ENCODE assay signal across 32 mouse cellular contexts in the genomic region with DNA sequence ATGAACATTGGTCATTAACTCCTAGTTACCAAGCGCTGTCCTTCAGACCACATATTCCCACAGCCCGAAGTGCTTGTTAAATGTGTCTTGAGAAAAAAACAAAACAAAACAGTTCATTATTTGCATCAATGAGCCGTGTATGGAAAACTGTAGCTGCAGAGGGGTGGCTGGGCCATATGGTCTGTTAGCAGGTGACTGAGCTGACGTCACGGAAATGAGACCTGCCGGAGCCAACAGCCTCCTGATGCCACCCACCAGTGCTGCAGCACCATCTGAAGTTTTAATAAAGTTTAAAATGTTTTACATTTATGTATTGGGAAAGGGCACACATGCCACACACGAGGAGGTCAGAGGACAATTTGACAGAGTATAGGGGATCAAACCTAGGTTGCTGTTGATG. TPM values are rescaled to one million over a fixed set of nuclear protein-coding genes. Genes with fewer than 3 reads are reported as not detected.
DNase-seq lines count a peak whose midpoint lies in the region; ATAC-seq and TF ChIP-seq lines count a peak whose summit lies in the region.
"Had no signal": no experiment of that assay in that cellular context is flagged by ENCODE, and none has a peak within 500 bp of the region (broad histone marks: within the 10 kb centered on the region; RNA-seq: fewer than 3 reads in every experiment).

No protein-coding gene starts in this region.

- H3K4me3 ChIP-seq in cerebellum, adult 2 months (replicated peaks; ENCODE audit: insufficient read depth, low read depth, low read length): no peak overlapping the region
- no peak overlapping the region for H3K4me3 ChIP-seq in hindbrain, postnatal 0 days (ENCODE audit: low read length)
- H3K4me3 ChIP-seq in hindbrain, embryonic 16.5 days (ENCODE audit: low read length): no peak overlapping the region
- H3K4me3 ChIP-seq: embryonic facial prominence, embryonic 12.5 days; embryonic facial prominence, embryonic 15.5 days; forebrain, embryonic 15.5 days; heart, adult 2 months; heart, embryonic 10.5 days; heart, embryonic 13.5 days; intestine, embryonic 15.5 days had no signal

- TF ChIP-seq CTCF in cerebellum, adult 2 months (IDR thresholded peaks at IDR 0.05; ENCODE audit: borderline replicate concordance, insufficient read depth, low read depth, low read length): no peak
- TF ChIP-seq CTCF in hindbrain, postnatal 0 days (IDR thresholded peaks at IDR 0.05; ENCODE audit: low read depth): no peak

- H3K36me3 ChIP-seq in hindbrain, postnatal 0 days (ENCODE audit: insufficient read depth, low read length): no peaks in the 10 kb centered on the region
- no peaks in the 10 kb centered on the region for H3K36me3 ChIP-seq in hindbrain, embryonic 16.5 days (ENCODE audit: control insufficient read depth, insufficient read depth, low read length)
- H3K36me3 ChIP-seq: embryonic facial prominence, embryonic 12.5 days; embryonic facial prominence, embryonic 15.5 days; forebrain, embryonic 15.5 days; G1E; heart, embryonic 10.5 days; heart, embryonic 13.5 days; intestine, embryonic 15.5 days had no signal

- WGBS in cerebellum, adult 2 months: 38% methylated on average over 7 of the region's 7 CpGs
- WGBS in hindbrain, postnatal 0 days: 80% methylated on average over 7 of the region's 7 CpGs
- 86% methylated on average over 7 of the region's 7 CpGs for WGBS in hindbrain, embryonic 16.5 days

- no peak overlapping the region for H3K27ac ChIP-seq in cerebellum, adult 2 months (ENCODE audit: insufficient read depth, low read length)
- H3K27ac ChIP-seq in hindbrain, postnatal 0 days: no peak overlapping the region
- H3K27ac ChIP-seq in hindbrain, embryonic 16.5 days (ENCODE audit: low read depth, low read length): no peak overlapping the region
- H3K27ac ChIP-seq: embryonic facial prominence, embryonic 12.5 days; embryonic facial prominence, embryonic 15.5 days; forebrain, embryonic 15.5 days; heart, adult 2 months; heart, embryonic 10.5 days; heart, embryonic 13.5 days; hindbrain, embryonic 14.5 days; intestine, embryonic 15.5 days had no signal

- H3K9ac ChIP-seq in hindbrain, postnatal 0 days (replicated peaks; ENCODE audit: low read length): no peak overlapping the region
- H3K9ac ChIP-seq in hindbrain, embryonic 16.5 days (ENCODE audit: low read depth, low read length): no peak overlapping the region
- H3K9ac ChIP-seq: embryonic facial prominence, embryonic 12.5 days; embryonic facial prominence, embryonic 15.5 days; forebrain, embryonic 15.5 days; heart, embryonic 13.5 days; hindbrain, embryonic 14.5 days; intestine, embryonic 15.5 days had no signal

- TF ChIP-seq POLR2A in cerebellum, adult 2 months (IDR thresholded peaks at IDR 0.05; ENCODE audit: borderline replicate concordance, insufficient read depth, low read length): no peak

- H3K9me3 ChIP-seq in hindbrain, postnatal 0 days (ENCODE audit: low read length): no peaks in the 10 kb centered on the region
- no peaks in the 10 kb centered on the region for H3K9me3 ChIP-seq in hindbrain, embryonic 16.5 days (ENCODE audit: control insufficient read depth, low read length)
- H3K9me3 ChIP-seq: embryonic facial prominence, embryonic 12.5 days; embryonic facial prominence, embryonic 15.5 days; forebrain, embryonic 15.5 days; G1E; heart, embryonic 10.5 days; heart, embryonic 13.5 days; intestine, embryonic 15.5 days had no signal

- no peak for ATAC-seq in hindbrain, postnatal 0 days
- ATAC-seq in hindbrain, embryonic 16.5 days: no peak
- ATAC-seq: forebrain, embryonic 15.5 days; intestine, embryonic 15.5 days; Patski had no signal

- H3K4me2 ChIP-seq in hindbrain, postnatal 0 days (ENCODE audit: low read depth, low read length): no peak overlapping the region
- no peak overlapping the region for H3K4me2 ChIP-seq in hindbrain, embryonic 16.5 days (ENCODE audit: low read length)
- H3K4me2 ChIP-seq: embryonic facial prominence, embryonic 12.5 days; embryonic facial prominence, embryonic 15.5 days; forebrain, embryonic 15.5 days; heart, embryonic 13.5 days; hindbrain, embryonic 14.5 days; intestine, embryonic 15.5 days had no signal

- DNase-seq in cerebellum, adult 2 months: peak; percentile 72 to 83
- no peak for DNase-seq in cerebellum, adult 11-12 months
- peak; percentile 12 for DNase-seq in hindbrain, postnatal 0 days (ENCODE audit: low spot score)
- peak; percentile 56 to 69 for DNase-seq in cerebellum, postnatal 25 days
- DNase-seq in left cerebral cortex, adult 11 months (ENCODE audit: low spot score): no peak
- no peak for DNase-seq in kidney, adult 8-10 months
- DNase-seq: adrenal gland, postnatal 10 days; adrenal gland, postnatal 36 days; gastrocnemius, postnatal 10 days; gastrocnemius, postnatal 36 days; heart, adult 2 months; heart, postnatal 14 days; heart, postnatal 4 days; kidney, adult 11 months; kidney, adult 9 months had no signal

- no peaks in the 10 kb centered on the region; the same call in 1 of the 2 replicates for H3K4me1 ChIP-seq in cerebellum, adult 2 months (ENCODE audit: control insufficient read depth, insufficient read depth, low read length)
- no peaks in the 10 kb centered on the region for H3K4me1 ChIP-seq in hindbrain, postnatal 0 days (ENCODE audit: insufficient read depth, low read length)
- H3K4me1 ChIP-seq in hindbrain, embryonic 16.5 days (ENCODE audit: control insufficient read depth, insufficient read depth, low read depth, low read length): peaks cover 3% of the 10 kb centered on the region; the same call in 1 of the 2 replicates
- H3K4me1 ChIP-seq: embryonic facial prominence, embryonic 12.5 days; embryonic facial prominence, embryonic 15.5 days; heart, embryonic 10.5 days had no signal

- no peaks in the 10 kb centered on the region for H3K27me3 ChIP-seq in cerebellum, adult 2 months (ENCODE audit: control insufficient read depth, insufficient read depth, low read length)
- H3K27me3 ChIP-seq in hindbrain, postnatal 0 days (ENCODE audit: insufficient read depth, low read length): no peaks in the 10 kb centered on the region
- H3K27me3 ChIP-seq in hindbrain, embryonic 16.5 days (replicated peaks; ENCODE audit: control insufficient read depth, insufficient read depth, low read length): no peaks in the 10 kb centered on the region
- H3K27me3 ChIP-seq: embryonic facial prominence, embryonic 15.5 days; forebrain, embryonic 15.5 days; intestine, embryonic 15.5 days; Patski had no signal

RNA-seq across cellular contexts. Expression of gene Myh14, which starts 18.7 kb away (rescaled TPM):
- polyA plus RNA-seq in cerebellum, adult 2 months (2012; rRNA removed): 54.9 and 56.2 TPM in 2 replicates
- total RNA-seq in hindbrain, postnatal 0 days (2014; rRNA removed): 9.7 and 10.9 TPM in 2 replicates
- polyA plus RNA-seq in hindbrain, postnatal 0 days (2015; fragmentation: Nextera tagmentation; extraction: Ambion mirVana): 9.3 and 10.6 TPM in 2 replicates
- 5.0 and 8.0 TPM in 2 replicates for polyA plus RNA-seq in hindbrain, embryonic 16.5 days (2015; fragmentation: Nextera tagmentation; extraction: Ambion mirVana)
- total RNA-seq: common myeloid progenitor, adult 5-6 weeks; G1E; granulocyte monocyte progenitor cell, adult 5-6 weeks had no signal
- polyA plus RNA-seq: G1E had no signal

RNA-seq across cellular contexts. Expression of gene Izumo2, which starts 19.2 kb away (rescaled TPM):
- not detected in 2 replicates for polyA plus RNA-seq in cerebellum, adult 2 months (2012; rRNA removed)
- total RNA-seq in hindbrain, postnatal 0 days (2014; rRNA removed): not detected in 2 replicates
- not detected in 2 replicates for polyA plus RNA-seq in hindbrain, postnatal 0 days (2015; fragmentation: Nextera tagmentation; extraction: Ambion mirVana)
- polyA plus RNA-seq in hindbrain, embryonic 16.5 days (2015; fragmentation: Nextera tagmentation; extraction: Ambion mirVana): not detected in 2 replicates
- total RNA-seq: adrenal gland, adult 18-20 months; adrenal gland, postnatal 10 days; adrenal gland, postnatal 36 days; CH12.LX; common myeloid progenitor, adult 5-6 weeks; G1E; gastrocnemius, postnatal 10 days; gastrocnemius, postnatal 36 days; granulocyte monocyte progenitor cell, adult 5-6 weeks; heart, adult 2 months; heart, postnatal 14 days; heart, postnatal 4 days had no signal
- polyA plus RNA-seq: embryonic facial prominence, embryonic 12.5 days; embryonic facial prominence, embryonic 15.5 days; forebrain, embryonic 11.5 days; forebrain, embryonic 15.5 days; G1E; heart, adult 2 months; heart, embryonic 10.5 days; heart, embryonic 13.5 days; heart, embryonic 16.5 days; hindbrain, embryonic 11.5 days; hindbrain, embryonic 14.5 days; intestine, embryonic 15.5 days; Patski had no signal

RNA-seq across cellular contexts. Expression of gene Vrk3, which starts 58.9 kb away (rescaled TPM):
- 37.4 and 39.1 TPM in 2 replicates for polyA plus RNA-seq in cerebellum, adult 2 months (2012; rRNA removed)
- 22.3 and 25.3 TPM in 2 replicates for total RNA-seq in hindbrain, postnatal 0 days (2014; rRNA removed)
- polyA plus RNA-seq in hindbrain, postnatal 0 days (2015; fragmentation: Nextera tagmentation; extraction: Ambion mirVana): 28.2 and 33.0 TPM in 2 replicates
- polyA plus RNA-seq in hindbrain, embryonic 16.5 days (2015; fragmentation: Nextera tagmentation; extraction: Ambion mirVana): 31.2 and 34.0 TPM in 2 replicates

Comparison
In these comparisons a context has a peak if more than half of its experiments do, and no peak if none do; other contexts are left out.
1. DNase-seq: peak in cerebellum, adult 2 months (2 of 2), hindbrain, postnatal 0 days (single experiment) and cerebellum, postnatal 25 days (2 of 2); none in cerebellum, adult 11-12 months (single experiment), left cerebral cortex, adult 11 months (single experiment) and kidney, adult 8-10 months (0 of 2).